Mouse (Mus musculus): ENCODE results near the gene Nol6. TPM values are rescaled to one million over a fixed set of nuclear protein-coding genes. Genes with fewer than 3 reads are reported as not detected.

Nol6 gene
- polyA plus RNA-seq, 1 experiment from 2014 or later, result 15.2 TPM

- Histone ChIP-seq H3K9ac (ENCODE audit: low read length) (no peak overlapping the region), H3K4me1 (ENCODE audit: control insufficient read depth, insufficient read depth, low read length) (no peaks in the 10 kb centered on the region), H3K27ac (ENCODE audit: low read length) (no peak overlapping the region), H3K27me3 (ENCODE audit: control insufficient read depth, insufficient read depth, low read length) (no peaks in the 10 kb centered on the region), H3K4me2 (ENCODE audit: low read depth, low read length) (no peak overlapping the region), H3K9me3 (replicated peaks; ENCODE audit: control insufficient read depth, low read length) (no peaks in the 10 kb centered on the region), H3K4me3 (ENCODE audit: low read length) (no peak overlapping the region), H3K36me3 (ENCODE audit: control insufficient read depth, insufficient read depth) (no peaks in the 10 kb centered on the region)
- no peak for ATAC-seq (replicated peaks; ENCODE audit: extremely low read depth, insufficient read depth, low FRiP score)
- WGBS, result 85% methylated on average over 3 of the region's 3 CpGs
Observed at GRCm38 (mm10) chr4:41149891-41150290, 25.6 kb upstream of the Nol6 start.

GRCm38 (mm10) chr4:41142601-41143000 lies 18.3 kb upstream of the Nol6 start:
- ATAC-seq (replicated peaks; ENCODE audit: extremely low read depth, insufficient read depth, low FRiP score), result no peak
- H3K36me3 ChIP-seq (ENCODE audit: control insufficient read depth, insufficient read depth), result peaks cover 2% of the 10 kb centered on the region; the same call in 1 of the 2 replicates
- H3K27ac ChIP-seq (ENCODE audit: low read length), result no peak overlapping the region
- no peak overlapping the region for H3K9ac ChIP-seq (ENCODE audit: low read length)
- H3K4me3 ChIP-seq (ENCODE audit: low read length), result no peak overlapping the region
- 75% methylated on average over 2 of the region's 2 CpGs for WGBS
- H3K4me1 ChIP-seq (ENCODE audit: control insufficient read depth, insufficient read depth, low read length), result peaks cover 4% of the 10 kb centered on the region
- H3K27me3 ChIP-seq (ENCODE audit: control insufficient read depth, insufficient read depth, low read length), result no peaks in the 10 kb centered on the region
- no peaks in the 10 kb centered on the region for H3K9me3 ChIP-seq (replicated peaks; ENCODE audit: control insufficient read depth, low read length)
- no peak overlapping the region for H3K4me2 ChIP-seq (ENCODE audit: low read depth, low read length)

- no peak for ATAC-seq (replicated peaks; ENCODE audit: extremely low read depth, insufficient read depth, low FRiP score)
- no peak overlapping the region for H3K27ac ChIP-seq (ENCODE audit: low read length)
- no peak overlapping the region for H3K4me3 ChIP-seq (ENCODE audit: low read length)
- WGBS, result 83% methylated on average over 6 of the region's 6 CpGs
- peaks cover 2% of the 10 kb centered on the region; the same call in 1 of the 2 replicates for H3K36me3 ChIP-seq (ENCODE audit: control insufficient read depth, insufficient read depth)
- H3K9me3 ChIP-seq (replicated peaks; ENCODE audit: control insufficient read depth, low read length), result no peaks in the 10 kb centered on the region
- peaks cover 8% of the 10 kb centered on the region for H3K4me1 ChIP-seq (ENCODE audit: control insufficient read depth, insufficient read depth, low read length)
- H3K9ac ChIP-seq (ENCODE audit: low read length), result no peak overlapping the region
- H3K4me2 ChIP-seq (ENCODE audit: low read depth, low read length), result no peak overlapping the region
- no peaks in the 10 kb centered on the region for H3K27me3 ChIP-seq (ENCODE audit: control insufficient read depth, insufficient read depth, low read length)
Observed at GRCm38 (mm10) chr4:41140174-41140875, 16.1 kb upstream of the Nol6 start.

DNA sequence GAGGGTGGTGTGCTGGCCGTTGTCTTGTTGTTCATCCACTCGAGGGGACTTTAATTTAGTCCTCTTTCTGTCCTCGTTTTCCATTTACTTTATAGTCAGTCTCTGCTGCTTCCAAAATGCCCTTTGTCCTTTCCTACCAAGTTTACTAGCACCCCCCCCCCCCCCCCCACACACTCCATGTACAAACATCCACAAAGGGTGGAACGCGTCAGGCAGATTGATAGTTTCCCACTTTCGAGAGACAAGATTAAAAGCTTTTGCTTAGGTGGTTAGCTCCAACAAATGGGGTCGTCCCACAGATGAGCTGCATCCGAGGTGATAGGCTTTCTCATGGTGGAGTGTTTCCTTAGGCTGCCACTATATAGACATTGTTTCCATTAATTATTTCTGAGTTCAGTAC lies 12.6 kb upstream of the Nol6 start:
- Histone ChIP-seq H3K4me2 (ENCODE audit: low read depth, low read length) (peak overlapping the region; percentile 88), H3K9me3 (replicated peaks; ENCODE audit: control insufficient read depth, low read length) (no peaks in the 10 kb centered on the region), H3K27me3 (ENCODE audit: control insufficient read depth, insufficient read depth, low read length) (no peaks in the 10 kb centered on the region), H3K4me1 (ENCODE audit: control insufficient read depth, insufficient read depth, low read length) (peaks cover 13% of the 10 kb centered on the region), H3K27ac (ENCODE audit: low read length) (peak overlapping the region; percentile 99), H3K36me3 (ENCODE audit: control insufficient read depth, insufficient read depth) (no peaks in the 10 kb centered on the region; the same call in 1 of the 2 replicates), H3K4me3 (ENCODE audit: low read length) (peak overlapping the region; percentile 93), H3K9ac (ENCODE audit: low read length) (peak overlapping the region; percentile 99)
- ATAC-seq (replicated peaks; ENCODE audit: extremely low read depth, insufficient read depth, low FRiP score), result no peak
- under 1% methylated on average over 8 of the region's 8 CpGs for WGBS

GRCm38 (mm10) chr4:41136454-41136805 lies 12.2 kb upstream of the Nol6 start:
- peaks cover 13% of the 10 kb centered on the region for H3K4me1 ChIP-seq (ENCODE audit: control insufficient read depth, insufficient read depth, low read length)

GRCm38 (mm10) chr4:41135711-41136453 lies 11.6 kb upstream of the Nol6 start, which contains the start of gene Ube2r2:
Ube2r2 (plus strand) TSS chr4:41135743.
- Histone ChIP-seq H3K36me3 (ENCODE audit: control insufficient read depth, insufficient read depth) (no peaks in the 10 kb centered on the region), H3K27me3 (ENCODE audit: control insufficient read depth, insufficient read depth, low read length) (no peaks in the 10 kb centered on the region), H3K4me3 (ENCODE audit: low read length) (peak within 1 kb of the TSS; percentile 93), H3K9ac (ENCODE audit: low read length) (peak within 1 kb of the TSS; percentile 99), H3K4me2 (ENCODE audit: low read depth, low read length) (peak within 1 kb of the TSS; percentile 88), H3K4me1 (ENCODE audit: control insufficient read depth, insufficient read depth, low read length) (peaks cover 13% of the 10 kb centered on the region), H3K27ac (ENCODE audit: low read length) (peak within 1 kb of the TSS; percentile 99), H3K9me3 (replicated peaks; ENCODE audit: control insufficient read depth, low read length) (no peaks in the 10 kb centered on the region)
- WGBS, result 0% methylated on average over 60 of the region's 65 CpGs
- peak; percentile 74 for ATAC-seq (replicated peaks; ENCODE audit: extremely low read depth, insufficient read depth, low FRiP score)

More at GRCm38 (mm10) chr4:41136454-41136805, 12.2 kb upstream of the Nol6 start:
- no peaks in the 10 kb centered on the region for H3K9me3 ChIP-seq (replicated peaks; ENCODE audit: control insufficient read depth, low read length)
- 0% methylated on average over 4 of the region's 4 CpGs for WGBS
- H3K4me2 ChIP-seq (ENCODE audit: low read depth, low read length), result peak overlapping the region; percentile 88
- H3K27ac ChIP-seq (ENCODE audit: low read length), result peak overlapping the region; percentile 99
- no peaks in the 10 kb centered on the region for H3K36me3 ChIP-seq (ENCODE audit: control insufficient read depth, insufficient read depth)
- no peak for ATAC-seq (replicated peaks; ENCODE audit: extremely low read depth, insufficient read depth, low FRiP score)
- H3K27me3 ChIP-seq (ENCODE audit: control insufficient read depth, insufficient read depth, low read length), result no peaks in the 10 kb centered on the region
- H3K9ac ChIP-seq (ENCODE audit: low read length), result peak overlapping the region; percentile 99
- H3K4me3 ChIP-seq (ENCODE audit: low read length), result peak overlapping the region; percentile 93

- WGBS, result under 1% methylated on average over 45 of the region's 70 CpGs
- H3K27ac ChIP-seq (ENCODE audit: low read length), result peak overlapping the region; percentile 99
Observed at GRCm38 (mm10) chr4:41134935-41135710, 10.9 kb upstream of the Nol6 start.

DNA sequence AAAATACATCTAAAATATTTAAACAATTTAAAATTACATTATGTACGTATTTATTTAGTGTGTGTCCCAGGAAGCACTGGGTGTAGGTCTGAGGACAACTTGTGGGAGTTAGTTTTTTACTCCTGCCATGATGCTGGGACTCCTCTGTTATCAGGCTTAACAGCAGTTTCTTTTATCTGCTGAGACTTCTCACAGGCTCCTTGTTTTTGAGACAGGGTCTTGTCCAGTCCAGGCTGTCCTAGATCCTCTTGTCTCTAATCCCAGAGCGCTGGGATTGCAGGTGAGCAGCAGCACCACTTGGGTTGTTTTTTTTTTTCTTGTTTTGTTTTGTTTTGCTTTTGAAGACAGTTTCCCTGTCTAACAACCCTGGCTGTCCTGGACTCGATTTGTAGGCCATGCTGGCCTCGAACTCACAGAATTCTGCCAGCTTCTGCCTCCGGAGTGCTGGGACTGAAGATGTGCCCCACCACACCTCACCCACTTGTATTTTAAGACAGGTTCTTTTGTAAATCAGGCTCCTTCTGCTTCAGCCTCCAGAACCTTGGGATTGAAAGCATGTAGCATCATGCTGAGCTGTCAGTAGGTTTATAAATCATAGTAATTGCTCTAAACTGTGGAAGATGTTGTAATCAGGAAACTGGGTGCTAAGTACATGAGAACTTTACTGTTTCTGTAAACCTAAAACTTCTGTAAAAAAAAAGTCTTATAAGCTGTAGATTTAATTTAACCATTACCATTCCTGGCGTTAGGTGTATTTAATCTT lies 9.5 kb upstream of the Nol6 start:
- no peak for ATAC-seq (replicated peaks; ENCODE audit: extremely low read depth, insufficient read depth, low FRiP score)
- Histone ChIP-seq H3K4me2 (ENCODE audit: low read depth, low read length) (no peak overlapping the region), H3K27me3 (ENCODE audit: control insufficient read depth, insufficient read depth, low read length) (no peaks in the 10 kb centered on the region), H3K9ac (ENCODE audit: low read length) (no peak overlapping the region), H3K4me1 (ENCODE audit: control insufficient read depth, insufficient read depth, low read length) (peaks cover 11% of the 10 kb centered on the region), H3K27ac (ENCODE audit: low read length) (no peak overlapping the region), H3K4me3 (ENCODE audit: low read length) (no peak overlapping the region), H3K36me3 (ENCODE audit: control insufficient read depth, insufficient read depth) (no peaks in the 10 kb centered on the region), H3K9me3 (replicated peaks; ENCODE audit: control insufficient read depth, low read length) (no peaks in the 10 kb centered on the region)
- 80% methylated on average over 6 of the region's 6 CpGs for WGBS

More at GRCm38 (mm10) chr4:41134935-41135710, 10.9 kb upstream of the Nol6 start:
- peak overlapping the region; percentile 88 for H3K4me2 ChIP-seq (ENCODE audit: low read depth, low read length)
- H3K4me1 ChIP-seq (ENCODE audit: control insufficient read depth, insufficient read depth, low read length), result peaks cover 11% of the 10 kb centered on the region
- peak overlapping the region; percentile 93 for H3K4me3 ChIP-seq (ENCODE audit: low read length)
- peak overlapping the region; percentile 99 for H3K9ac ChIP-seq (ENCODE audit: low read length)
- H3K9me3 ChIP-seq (replicated peaks; ENCODE audit: control insufficient read depth, low read length), result no peaks in the 10 kb centered on the region
- H3K36me3 ChIP-seq (ENCODE audit: control insufficient read depth, insufficient read depth), result no peaks in the 10 kb centered on the region
- no peaks in the 10 kb centered on the region for H3K27me3 ChIP-seq (ENCODE audit: control insufficient read depth, insufficient read depth, low read length)
- peak; percentile 93 for ATAC-seq (replicated peaks; ENCODE audit: extremely low read depth, insufficient read depth, low FRiP score)

Data from heart, embryonic 16.5 days (tissue).